Mouse (Mus musculus) liver (tissue): ENCODE data around the gene Prr3.
"Not testable (repeated sequence)": the region's sequence is repeated elsewhere in the genome, so short reads cannot be mapped to it uniquely, and the experiment has no call there.

Experiments used
- DNase-seq: peaks from one replicate; pipeline ENCODE4 v3.0.0-alpha.2; 2020; ENCODE audit warnings: mixed read lengths

Gene Prr3

DNA sequence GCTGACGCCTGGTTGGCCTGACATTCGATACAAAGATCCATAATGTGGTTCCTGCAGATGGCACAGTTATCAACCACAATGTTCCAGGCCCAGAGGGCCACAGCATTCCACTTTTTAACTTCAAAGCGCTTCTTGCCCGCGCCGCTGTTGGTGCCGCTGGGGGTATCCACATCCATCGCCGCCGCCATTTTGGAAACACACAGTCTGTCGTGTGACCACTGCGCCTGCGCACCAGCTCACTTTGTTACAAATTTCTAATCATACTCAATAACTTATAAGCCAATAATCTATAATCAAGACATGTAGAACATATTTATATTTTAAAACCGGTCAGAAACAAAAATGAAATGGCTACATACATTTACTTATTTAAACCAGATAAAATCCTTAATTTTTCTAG lies 44.3 kb downstream of the Prr3 start:
- DNase-seq, result not testable (repeated sequence)

DNA sequence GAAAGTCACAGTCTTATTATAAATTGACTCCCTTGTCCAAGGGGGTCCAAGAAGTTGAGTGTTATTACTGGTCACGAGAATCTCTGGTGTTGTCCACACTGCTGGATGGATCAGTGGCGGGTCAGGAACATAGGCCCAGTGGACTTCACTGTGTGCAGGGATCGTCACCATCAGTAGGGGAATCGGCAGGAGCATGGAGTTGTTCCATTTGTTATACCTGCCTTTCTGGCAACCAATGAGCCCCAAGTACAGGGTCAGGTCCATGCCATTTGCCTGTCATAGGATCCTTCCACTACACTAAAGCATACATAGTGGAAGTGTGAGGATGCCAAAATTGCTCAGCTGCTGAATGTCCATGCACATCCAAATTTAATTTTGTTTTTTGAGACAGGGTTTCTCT lies 47.4 kb downstream of the Prr3 start:
- DNase-seq, result no peak

DNA sequence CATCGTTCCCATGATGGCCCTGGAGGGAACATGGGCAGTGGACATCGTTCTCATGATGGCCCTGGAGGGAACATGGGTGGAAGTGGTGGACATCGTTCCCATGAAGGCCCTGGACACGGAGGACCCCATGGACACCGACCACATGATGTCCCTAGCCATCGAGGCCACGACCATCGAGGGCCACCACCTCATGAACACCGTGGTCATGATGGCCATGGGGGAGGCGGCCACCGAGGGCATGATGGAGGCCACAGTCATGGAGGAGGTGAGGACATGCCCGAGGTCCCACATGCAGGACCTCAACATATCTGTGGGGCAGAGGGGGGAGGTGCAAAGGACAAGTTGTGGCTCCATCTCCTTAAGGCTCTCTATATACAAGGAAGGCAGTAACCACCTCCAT lies 49.4 kb downstream of the Prr3 start:
- no peak for DNase-seq

DNA sequence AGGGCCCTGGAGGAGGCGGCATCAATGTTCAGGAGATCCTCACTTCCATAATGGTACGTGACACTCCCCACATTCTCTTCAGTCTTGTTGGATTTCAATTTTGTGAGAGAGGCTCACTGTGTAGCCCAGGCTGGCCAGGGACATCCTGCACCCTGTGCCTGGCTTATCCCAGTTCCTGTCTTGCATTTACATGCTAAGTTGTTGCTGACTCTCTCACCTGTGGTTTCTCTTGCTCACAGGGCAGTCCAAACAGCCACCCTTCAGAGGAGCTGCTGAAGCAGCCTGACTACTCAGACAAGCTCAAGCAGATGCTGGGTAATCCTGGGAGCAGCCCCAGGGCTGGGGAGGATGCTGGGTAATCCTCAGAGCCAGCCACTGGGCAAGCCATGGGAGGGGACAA lies 50.5 kb downstream of the Prr3 start:
- DNase-seq, result no peak

DNA sequence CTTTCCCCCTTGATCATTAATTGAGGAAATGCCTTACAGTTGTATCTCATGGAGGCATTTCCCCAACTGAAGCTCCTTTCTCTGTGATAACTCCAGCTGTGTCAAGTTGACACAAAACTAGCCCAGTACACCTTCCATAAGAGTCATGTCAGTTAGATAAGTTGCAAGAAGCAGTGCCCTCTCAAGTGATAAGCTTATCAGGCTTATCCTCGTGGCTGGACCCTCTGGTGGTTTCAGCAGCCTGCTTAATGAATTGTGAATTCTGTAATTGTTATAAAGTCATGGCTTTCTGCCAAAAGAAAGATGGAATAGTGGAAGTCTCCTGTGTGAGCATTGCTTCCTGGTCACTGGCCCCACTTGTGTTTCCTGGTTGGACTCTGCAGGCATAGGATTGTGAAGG lies 52.6 kb downstream of the Prr3 start:
- DNase-seq, result peak; percentile 57

DNA sequence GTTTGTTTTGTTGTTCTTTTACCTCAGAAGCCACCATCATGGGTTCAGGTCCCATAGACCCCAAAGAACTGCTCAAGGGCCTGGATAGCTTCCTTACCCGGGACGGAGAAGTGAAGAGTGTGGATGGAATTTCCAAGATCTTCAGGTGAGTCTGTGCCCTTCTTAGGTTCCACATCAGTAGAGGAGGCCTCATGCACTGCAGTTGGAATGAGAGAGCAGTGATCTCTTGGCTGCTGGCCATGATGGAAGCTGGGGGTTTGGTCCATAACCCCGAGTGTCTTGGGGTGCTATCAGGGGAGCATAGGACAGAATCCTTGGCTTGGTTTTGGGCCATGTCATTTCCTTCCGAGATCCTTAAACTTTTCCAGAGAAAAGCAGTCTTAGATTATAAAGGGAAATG lies 56.8 kb downstream of the Prr3 start:
- DNase-seq, result no peak

DNA sequence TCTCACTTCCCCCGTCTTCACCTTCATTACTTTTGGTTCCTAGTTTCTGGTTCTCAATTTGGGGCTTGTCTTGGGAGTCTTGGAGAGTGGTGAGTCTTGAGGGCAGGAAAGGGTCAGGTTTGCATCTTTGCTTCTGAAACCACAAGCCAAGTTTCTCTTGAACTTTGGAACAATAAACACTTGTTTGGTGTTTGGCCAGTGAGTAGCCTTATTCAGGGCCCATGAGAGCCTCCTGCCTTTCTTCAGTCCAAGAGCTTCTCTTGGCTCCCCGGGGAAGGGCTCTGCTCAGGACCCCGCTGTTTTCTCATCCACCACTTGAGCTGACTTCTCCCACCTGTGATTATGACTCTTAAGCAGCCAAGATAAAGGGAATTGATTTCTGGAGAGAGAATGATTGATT lies 57.5 kb downstream of the Prr3 start:
- no peak for DNase-seq
